Mouse (Mus musculus) hindbrain, postnatal 0 days (tissue): ENCODE data around the gene Arid5b. TPM values are rescaled to one million over a fixed set of nuclear protein-coding genes. Genes with fewer than 3 reads are reported as not detected.
A peak's percentile ranks its signal among the peaks of the same experiment; 100 is the strongest.

ENCODE experiments used
- ATAC-seq: fragments of 200-750 bp; cut with Nextera tagmentation; 2 replicates; pipeline ENCODE4 v1.8.0; 2017; ENCODE audit warnings: mild to moderate bottlenecking, moderate TSS enrichment, moderate library complexity
- DNase-seq: peaks from one replicate; pipeline ENCODE4 v3.0.0-alpha.2; 2015; ENCODE audit warnings: low spot score
- H3K27ac ChIP-seq: fragments of 300-500 bp; sonication (generic); 2 replicates; pipeline ENCODE4 v1.5.1; 2014; ENCODE audit warnings: mild to moderate bottlenecking
- H3K27me3 ChIP-seq: fragments of 300-500 bp; sonication (generic); 2 replicates; pipeline ENCODE4 v1.6.1; 2014; ENCODE audit warnings: low read length, mixed read lengths; ENCODE audit not compliant: insufficient read depth
- H3K36me3 ChIP-seq: fragments of 300-500 bp; sonication (generic); 2 replicates; pipeline ENCODE4 v1.6.1; 2014; ENCODE audit warnings: low read length, mixed read lengths; ENCODE audit not compliant: insufficient read depth
- H3K4me1 ChIP-seq: fragments of 300-500 bp; sonication (generic); 2 replicates; pipeline ENCODE4 v1.6.1; 2014; ENCODE audit warnings: antibody characterized with exemption, low read length, mixed read lengths; ENCODE audit not compliant: insufficient read depth
- H3K4me2 ChIP-seq: fragments of 300-500 bp; sonication (generic); 2 replicates; pipeline ENCODE4 v1.6.1; 2014; ENCODE audit warnings: low read depth, mild to moderate bottlenecking, low read length, moderate library complexity, mixed read lengths
- H3K4me3 ChIP-seq: fragments of 300-500 bp; sonication (generic); 2 replicates; pipeline ENCODE4 v1.5.1; 2014; ENCODE audit warnings: low read length
- H3K9ac ChIP-seq: fragments of 300-500 bp; sonication (generic); replicated peaks from 2 replicates; pipeline ENCODE4 v1.6.1; 2014; ENCODE audit warnings: mild to moderate bottlenecking, low read length, moderate library complexity, mixed read lengths
- H3K9me3 ChIP-seq: fragments of 300-500 bp; sonication (generic); 2 replicates; pipeline ENCODE4 v1.6.1; 2016; ENCODE audit warnings: low read length, mixed read lengths
- CTCF ChIP-seq: IDR thresholded peaks from 2 replicates; pipeline ENCODE4 v1.5.1; 2016; ENCODE audit warnings: antibody characterized with exemption, control low read depth, low read depth
- WGBS: fragments of 180-500 bp; shearing (Covaris S2); extraction: QIAGEN DNeasy Blood & Tissue Kit; methylation state at CpG from one replicate; pipeline ENCODE4 v1.1.7; 2014; 5-methylcytosine and 5-hydroxymethylcytosine counted together
- polyA plus RNA-seq: library from polyadenylated mRNA; unstranded; fragments of >200 nt; fragmentation: Nextera tagmentation; extraction: Ambion mirVana; gene quantifications from 2 replicates; pipeline ENCODE4 v1.2.1, GENCODE M21; 2015
- total RNA-seq: library from RNA; depleted of rRNA; stranded (reverse); fragments of >200 nt; gene quantifications from 2 replicates; pipeline ENCODE4 v1.2.3, GENCODE M21; 2014

The Arid5b gene
- total and polyA plus RNA-seq, 2 experiments from 2014 or later = 13.1 to 13.8 TPM

DNA sequence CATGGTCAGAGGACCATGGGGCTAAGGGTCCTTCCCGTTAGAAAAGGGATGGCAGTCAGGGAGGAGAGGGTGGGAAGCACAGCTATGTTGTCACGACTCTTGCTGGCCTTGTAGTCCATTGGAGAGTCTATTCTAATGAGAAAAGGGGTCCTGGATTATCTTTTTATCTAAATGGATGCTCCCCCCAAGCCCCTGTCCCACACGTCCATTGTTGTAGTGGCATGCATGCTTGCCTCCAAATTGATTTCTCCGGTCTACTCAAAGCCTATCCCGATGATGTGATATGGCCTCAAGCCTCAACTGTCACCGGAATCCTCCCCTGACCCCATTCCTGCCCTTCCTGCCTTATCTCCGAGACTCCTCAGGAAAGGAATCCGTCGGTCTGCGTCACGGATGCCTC, 187.5 kb downstream of the Arid5b start:
- WGBS = 78% methylated on average over 11 of the region's 11 CpGs
- Histone ChIP-seq H3K9ac (no peak overlapping the region), H3K36me3 (peaks cover 7% of the 10 kb centered on the region), H3K27ac (no peak overlapping the region), H3K4me3 (no peak overlapping the region), H3K4me2 (no peak overlapping the region), H3K9me3 (no peaks in the 10 kb centered on the region), H3K27me3 (no peaks in the 10 kb centered on the region), H3K4me1 (no peaks in the 10 kb centered on the region)
- no peak for TF ChIP-seq CTCF
- DNase-seq = no peak
- no peak for ATAC-seq

GRCm38 (mm10) chr10:68090544-68090943, 188.0 kb downstream of the Arid5b start:
- no peak overlapping the region for H3K27ac ChIP-seq
- no peaks in the 10 kb centered on the region for H3K4me1 ChIP-seq
- no peak overlapping the region for H3K4me3 ChIP-seq
- TF ChIP-seq CTCF = no peak
- H3K27me3 ChIP-seq = no peaks in the 10 kb centered on the region
- DNase-seq (no peak), ATAC-seq (no peak)
- H3K9ac ChIP-seq = no peak overlapping the region
- H3K36me3 ChIP-seq = peaks cover 6% of the 10 kb centered on the region
- H3K9me3 ChIP-seq = no peaks in the 10 kb centered on the region
- WGBS = 76% methylated on average over 3 of the region's 3 CpGs
- no peak overlapping the region for H3K4me2 ChIP-seq

- H3K27ac ChIP-seq = no peak overlapping the region
- DNase-seq (peak; percentile 28), ATAC-seq (no peak)
- H3K4me1 ChIP-seq = no peaks in the 10 kb centered on the region
- no peak overlapping the region for H3K4me2 ChIP-seq
- 51% methylated on average over 4 of the region's 4 CpGs for WGBS
- TF ChIP-seq CTCF = no peak
- H3K27me3 ChIP-seq = no peaks in the 10 kb centered on the region
- peaks cover 4% of the 10 kb centered on the region for H3K36me3 ChIP-seq
- H3K9ac ChIP-seq = no peak overlapping the region
- H3K9me3 ChIP-seq = no peaks in the 10 kb centered on the region
- H3K4me3 ChIP-seq = no peak overlapping the region
These were observed 188.4 kb downstream of the Arid5b start for GRCm38 (mm10) chr10:68090197-68090535.

GRCm38 (mm10) chr10:68089435-68090196, 188.9 kb downstream of the Arid5b start:
- Histone ChIP-seq H3K4me2 (no peak overlapping the region), H3K9me3 (no peaks in the 10 kb centered on the region), H3K4me1 (no peaks in the 10 kb centered on the region), H3K4me3 (no peak overlapping the region), H3K27ac (no peak overlapping the region), H3K9ac (no peak overlapping the region), H3K27me3 (no peaks in the 10 kb centered on the region), H3K36me3 (no peaks in the 10 kb centered on the region)
- peak; percentile 47 for DNase-seq
- no peak for ATAC-seq
- TF ChIP-seq CTCF = peak; percentile 61
- WGBS = 66% methylated on average over 15 of the region's 15 CpGs

- DNase-seq (no peak), ATAC-seq (no peak)
- Histone ChIP-seq H3K27me3 (no peaks in the 10 kb centered on the region), H3K27ac (no peak overlapping the region), H3K9me3 (no peaks in the 10 kb centered on the region), H3K4me2 (no peak overlapping the region), H3K4me1 (no peaks in the 10 kb centered on the region), H3K9ac (no peak overlapping the region), H3K4me3 (no peak overlapping the region), H3K36me3 (no peaks in the 10 kb centered on the region)
- TF ChIP-seq CTCF = no peak
- whole genome bisulfite sequencing = 82% methylated on average over 3 of the region's 3 CpGs
These were observed 190.8 kb downstream of the Arid5b start for GRCm38 (mm10) chr10:68087722-68088121.

GRCm38 (mm10) chr10:68086973-68087372, 191.6 kb downstream of the Arid5b start:
- ATAC-seq (no peak), DNase-seq (no peak)
- no peaks in the 10 kb centered on the region for H3K9me3 ChIP-seq
- H3K4me2 ChIP-seq = no peak overlapping the region
- no peak overlapping the region for H3K9ac ChIP-seq
- H3K4me3 ChIP-seq = no peak overlapping the region
- no peaks in the 10 kb centered on the region for H3K27me3 ChIP-seq
- no peak for TF ChIP-seq CTCF
- 87% methylated on average over 4 of the region's 4 CpGs for WGBS
- no peaks in the 10 kb centered on the region for H3K36me3 ChIP-seq
- no peak overlapping the region for H3K27ac ChIP-seq
- H3K4me1 ChIP-seq = no peaks in the 10 kb centered on the region

GRCm38 (mm10) chr10:68085574-68085973, 193.0 kb downstream of the Arid5b start:
- no peaks in the 10 kb centered on the region for H3K4me1 ChIP-seq
- WGBS = 80% methylated on average over 4 of the region's 4 CpGs
- TF ChIP-seq CTCF = no peak
- no peak overlapping the region for H3K9ac ChIP-seq
- H3K27ac ChIP-seq = no peak overlapping the region
- no peak for ATAC-seq
- no peak for DNase-seq
- H3K4me2 ChIP-seq = no peak overlapping the region
- no peaks in the 10 kb centered on the region for H3K36me3 ChIP-seq
- no peaks in the 10 kb centered on the region for H3K27me3 ChIP-seq
- no peak overlapping the region for H3K4me3 ChIP-seq
- no peaks in the 10 kb centered on the region for H3K9me3 ChIP-seq
